Mouse (Mus musculus) stomach, postnatal 0 days (tissue): Measurements from ENCODE around the gene Sh3bgrl2.

Experiments
- CTCF ChIP-seq: IDR thresholded peaks from 2 replicates; pipeline ENCODE4 v1.5.1; 2016; ENCODE audit warnings: antibody characterized with exemption, low read depth, mild to moderate bottlenecking, moderate library complexity
- EP300 ChIP-seq: optimal IDR thresholded peaks from 2 replicates; pipeline ENCODE3; 2016; ENCODE audit warnings: antibody characterized with exemption

GRCm38 (mm10) chr9:83555580-83555979, 7.5 kb downstream of the Sh3bgrl2 start:
- TF ChIP-seq CTCF, result no peak
- TF ChIP-seq EP300, result no peak
